Mouse (Mus musculus): Measurements from ENCODE around the gene Clta. TPM values are rescaled to one million over a fixed set of nuclear protein-coding genes. Genes with fewer than 3 reads are reported as not detected.

The Clta gene
- total and polyA plus RNA-seq, 3 experiments, result 451 to 589 TPM; not detected in 1

DNA sequence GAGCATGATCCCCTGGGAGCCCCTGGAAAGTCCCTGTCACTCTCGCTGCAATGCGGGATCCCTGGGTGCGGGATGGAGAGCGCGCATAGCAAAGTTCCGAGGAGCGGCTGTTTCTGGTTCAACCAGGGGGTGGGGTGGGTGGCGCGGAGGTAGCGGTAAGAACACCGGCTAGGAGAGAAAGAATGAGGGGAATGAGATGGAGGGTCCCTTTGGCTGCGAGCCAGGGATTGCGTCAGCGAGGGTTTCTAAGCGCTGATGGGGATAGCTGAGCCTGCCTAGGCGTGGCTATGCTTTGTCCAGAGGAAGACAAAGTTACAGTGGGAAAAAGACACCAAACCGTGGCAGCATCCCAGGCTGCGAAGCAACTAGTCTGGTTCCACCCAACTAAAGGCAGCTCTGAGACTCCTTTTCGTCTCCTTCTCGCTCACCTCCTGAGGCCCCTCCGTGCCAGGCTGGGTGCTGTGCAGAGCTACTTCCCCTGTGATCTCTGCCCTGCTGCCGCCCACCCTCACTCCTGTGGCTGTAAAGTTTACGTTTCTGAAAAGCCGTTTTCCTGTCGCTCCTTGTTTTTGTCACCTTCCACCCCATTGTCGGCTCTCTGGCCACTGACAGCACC lies 46.3 kb upstream of the Clta start:
- TF ChIP-seq RCOR1 (IDR thresholded peaks at IDR 0.05; ENCODE audit: low read depth, low read length) (0 out of 2 replicates have a peak, but pooled peaks have one; percentile 8), MYC (IDR thresholded peaks at IDR 0.05; ENCODE audit: low read depth, low read length) (no peak), MEF2A (IDR thresholded peaks at IDR 0.05; ENCODE audit: extremely low read depth, insufficient replicate concordance, low read depth, low read length, poor library complexity, severe bottlenecking) (no peak), POLR2A (IDR thresholded peaks at IDR 0.05; ENCODE audit: control insufficient read depth in 1 of 2, insufficient read depth in 1 of 2, low read depth in 1 of 2, low read length in 2 of 2, poor library complexity in 1 of 2) (no peak), ELF1 (IDR thresholded peaks at IDR 0.05; ENCODE audit: low read depth, low read length) (no peak), CHD1 (IDR thresholded peaks at IDR 0.05; ENCODE audit: low read depth, low read length) (0 out of 2 replicates have a peak, but pooled peaks have one; percentile 8), MYB (IDR thresholded peaks at IDR 0.05; ENCODE audit: low read depth, low read length) (no peak)
- Histone ChIP-seq H3K9me3 (replicated peaks; ENCODE audit: insufficient read depth, low read length) (no peaks in the 10 kb centered on the region), H3K4me1 (ENCODE audit: control insufficient read depth in 1 of 2, insufficient read depth in 2 of 2, low read length in 2 of 2) (peaks cover 21 to 29% of the 10 kb centered on the region in 2 experiments), H3K36me3 (ENCODE audit: control insufficient read depth in 1 of 2, insufficient read depth in 2 of 2, low read length in 2 of 2) (peaks cover 0 to 27% of the 10 kb centered on the region in 2 experiments; a peak in 2 of 4 replicates), H3K79me2 (ENCODE audit: control insufficient read depth, insufficient read depth, low read length, poor library complexity) (peaks cover 1% of the 10 kb centered on the region), H3K9ac (ENCODE audit: control insufficient read depth, low read depth, low read length, poor library complexity, severe bottlenecking) (peak overlapping the region; percentile 69), H3K27ac (ENCODE audit: control insufficient read depth, low read depth, low read length) (peak overlapping the region; percentile 60), H3K27me3 (ENCODE audit: control insufficient read depth in 1 of 2, insufficient read depth in 2 of 2, low read length in 2 of 2) (no peaks in the 10 kb centered on the region), H3K4me3 (ENCODE audit: control insufficient read depth in 1 of 2, insufficient read depth in 1 of 2, low read depth in 2 of 2, low read length in 2 of 2) (peak overlapping the region; percentile 65 to 89)
- peak; percentile 68 for DNase-seq (ENCODE audit: low read depth, low spot score)

DNA sequence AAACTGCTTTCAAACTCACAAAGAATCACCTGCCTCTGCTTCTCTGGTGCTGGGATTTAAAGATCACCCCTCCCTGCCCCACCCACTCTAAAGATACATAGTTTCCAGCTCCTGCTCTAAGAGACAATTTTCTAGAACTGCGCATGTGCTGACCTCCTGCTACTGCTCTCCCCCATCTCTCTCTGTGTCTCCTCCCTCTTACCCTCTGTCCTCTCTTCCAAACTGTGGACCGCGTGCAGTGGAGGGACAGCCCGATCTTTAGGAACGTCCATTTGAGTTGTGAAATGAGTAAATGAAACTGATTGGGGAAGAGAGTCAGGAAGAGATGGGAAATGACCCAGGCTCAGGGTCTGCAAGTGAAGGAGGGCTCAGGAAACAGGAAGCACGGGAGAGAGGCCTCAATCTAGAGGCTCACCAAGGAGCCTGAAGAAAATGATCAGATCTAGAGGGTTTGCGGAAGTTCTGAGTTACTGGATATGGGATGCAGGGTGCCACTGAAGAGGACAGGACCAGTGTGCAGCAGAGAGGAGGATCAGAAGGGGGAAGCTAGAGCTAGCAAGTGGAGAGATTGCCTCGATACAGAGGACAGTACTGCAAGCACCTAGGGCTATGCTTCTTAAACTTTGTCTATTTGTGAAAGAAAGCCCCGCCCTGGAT lies 44.6 kb upstream of the Clta start:
- H3K9ac ChIP-seq (ENCODE audit: control insufficient read depth, low read depth, low read length, poor library complexity, severe bottlenecking), result peak overlapping the region; percentile 69
- DNase-seq (ENCODE audit: low read depth, low spot score), result peak; percentile 94
- peak overlapping the region; percentile 46 to 89 for H3K4me3 ChIP-seq (ENCODE audit: control insufficient read depth in 1 of 2, insufficient read depth in 1 of 2, low read depth in 2 of 2, low read length in 2 of 2)
- TF ChIP-seq RAD21 (IDR thresholded peaks at IDR 0.05; ENCODE audit: low read depth, low read length) (no peak), CTCF (IDR thresholded peaks at IDR 0.05 in 2 of 3, conservative IDR thresholded peaks at IDR 0.05 in 1 of 3; ENCODE audit: control insufficient read depth in 1 of 3, insufficient read depth in 1 of 3, low read depth in 2 of 3, low read length in 3 of 3, poor library complexity in 1 of 3, severe bottlenecking in 1 of 3) (no peak), NRF1 (IDR thresholded peaks at IDR 0.05; ENCODE audit: insufficient read depth, low read depth, low read length, poor library complexity, severe bottlenecking) (peak; percentile 62), KAT2A (conservative IDR thresholded peaks at IDR 0.05; ENCODE audit: low read depth, low read length) (no peak), POLR2AphosphoS2 (IDR thresholded peaks at IDR 0.05; ENCODE audit: low read length) (no peak), NELFE (IDR thresholded peaks at IDR 0.05; ENCODE audit: low read depth, low read length) (peak; percentile 71), RCOR1 (IDR thresholded peaks at IDR 0.05; ENCODE audit: low read depth, low read length) (no peak; the same call in none of the 2 replicates), BHLHE40 (IDR thresholded peaks at IDR 0.05; ENCODE audit: borderline replicate concordance, low read depth, low read length) (no peak), UBTF (IDR thresholded peaks at IDR 0.05; ENCODE audit: borderline replicate concordance, insufficient read depth, low read depth, low read length) (peak; percentile 99), USF1 (IDR thresholded peaks at IDR 0.05; ENCODE audit: low read depth, low read length) (no peak), POLR2A (IDR thresholded peaks at IDR 0.05; ENCODE audit: control insufficient read depth in 1 of 2, insufficient read depth in 1 of 2, low read depth in 1 of 2, low read length in 2 of 2, poor library complexity in 1 of 2) (peak; percentile 32 to 71; a peak in 2 of 4 replicates), POLR2AphosphoS5 (IDR thresholded peaks at IDR 0.05; ENCODE audit: borderline replicate concordance, low read depth, low read length) (no peak), GABPA (IDR thresholded peaks at IDR 0.05; ENCODE audit: low read depth, low read length) (no peak), SIN3A (IDR thresholded peaks at IDR 0.05; ENCODE audit: low read length) (peak; percentile 65), EP300 (IDR thresholded peaks at IDR 0.05; ENCODE audit: low read depth in 1 of 2, low read length in 2 of 2) (peak in 1 of 2 experiments; percentile 70; a peak in 2 of 4 replicates), ETS1 (IDR thresholded peaks at IDR 0.05; ENCODE audit: low read depth, low read length) (peak; percentile 48; the same call in 1 of the 2 replicates), MEF2A (IDR thresholded peaks at IDR 0.05; ENCODE audit: extremely low read depth, insufficient replicate concordance, low read depth, low read length, poor library complexity, severe bottlenecking) (no peak), MXI1 (IDR thresholded peaks at IDR 0.05; ENCODE audit: low read depth, low read length) (0 out of 2 replicates have a peak, but pooled peaks have one; percentile 38), MYC (IDR thresholded peaks at IDR 0.05; ENCODE audit: low read depth, low read length) (peak; percentile 52; the same call in 1 of the 2 replicates), CHD1 (IDR thresholded peaks at IDR 0.05; ENCODE audit: low read depth, low read length) (0 out of 2 replicates have a peak, but pooled peaks have one; percentile 34), HCFC1 (IDR thresholded peaks at IDR 0.05; ENCODE audit: low read depth, low read length) (peak; percentile 66), ZKSCAN1 (IDR thresholded peaks at IDR 0.05; ENCODE audit: low read depth, low read length) (no peak), ELF1 (IDR thresholded peaks at IDR 0.05; ENCODE audit: low read depth, low read length) (peak; percentile 76; the same call in 1 of the 2 replicates), ZNF384 (IDR thresholded peaks at IDR 0.05; ENCODE audit: low read depth, low read length) (no peak), E2F4 (IDR thresholded peaks at IDR 0.05; ENCODE audit: borderline replicate concordance, low read depth, low read length) (no peak)

More for the DNA sequence above, 44.6 kb upstream of the Clta start:
- Histone ChIP-seq H3K9me3 (replicated peaks; ENCODE audit: insufficient read depth, low read length) (no peaks in the 10 kb centered on the region), H3K36me3 (ENCODE audit: control insufficient read depth in 1 of 2, insufficient read depth in 2 of 2, low read length in 2 of 2) (peaks cover 0 to 38% of the 10 kb centered on the region in 2 experiments; a peak in 2 of 4 replicates), H3K27me3 (ENCODE audit: control insufficient read depth in 1 of 2, insufficient read depth in 2 of 2, low read length in 2 of 2) (no peaks in the 10 kb centered on the region), H3K79me2 (ENCODE audit: control insufficient read depth, insufficient read depth, low read length, poor library complexity) (peaks cover 3% of the 10 kb centered on the region), H3K27ac (ENCODE audit: control insufficient read depth, low read depth, low read length) (peak overlapping the region; percentile 97), H3K4me1 (ENCODE audit: control insufficient read depth in 1 of 2, insufficient read depth in 2 of 2, low read length in 2 of 2) (peaks cover 25 to 41% of the 10 kb centered on the region in 2 experiments)
